Mouse (Mus musculus): ENCODE measurements around the gene Gm10563.
"Not testable (repeated sequence)": the region's sequence is repeated elsewhere in the genome, so short reads cannot be mapped to it uniquely, and the experiment has no call there.

Gene Gm10563

GRCm38 (mm10) chr4:155599901-155600825, 45.0 kb downstream of the Gm10563 start:
- DNase-seq (ENCODE audit: extremely low read depth, low read depth): no peak

- DNase-seq (ENCODE audit: extremely low read depth, low read depth): no peak
Measured at GRCm38 (mm10) chr4:155598536-155598935, 46.7 kb downstream of the Gm10563 start.

- peak; percentile 66 for DNase-seq (ENCODE audit: extremely low read depth, low read depth)
Measured at GRCm38 (mm10) chr4:155596606-155597005, 48.6 kb downstream of the Gm10563 start.

- DNase-seq (ENCODE audit: extremely low read depth, low read depth): no peak
Measured at GRCm38 (mm10) chr4:155595777-155596176, 49.4 kb downstream of the Gm10563 start.

GRCm38 (mm10) chr4:155593780-155594179, 51.4 kb downstream of the Gm10563 start:
- DNase-seq (ENCODE audit: extremely low read depth, low read depth): no peak

GRCm38 (mm10) chr4:155591012-155591719, 54.0 kb downstream of the Gm10563 start:
- DNase-seq (ENCODE audit: extremely low read depth, low read depth): no peak

GRCm38 (mm10) chr4:155589356-155589755, 55.9 kb downstream of the Gm10563 start:
- no peak for DNase-seq (ENCODE audit: extremely low read depth, low read depth)

GRCm38 (mm10) chr4:155582279-155582905, 62.8 kb downstream of the Gm10563 start:
- DNase-seq (ENCODE audit: extremely low read depth, low read depth): no peak

- DNase-seq (ENCODE audit: extremely low read depth, low read depth): no peak
Measured at GRCm38 (mm10) chr4:155580420-155580819, 64.8 kb downstream of the Gm10563 start.

- DNase-seq (ENCODE audit: extremely low read depth, low read depth): no peak
Measured at GRCm38 (mm10) chr4:155578336-155579125, 66.7 kb downstream of the Gm10563 start.

- DNase-seq (ENCODE audit: extremely low read depth, low read depth): no peak
Measured at GRCm38 (mm10) chr4:155577741-155578140, 67.5 kb downstream of the Gm10563 start.

GRCm38 (mm10) chr4:155577132-155577531, 68.1 kb downstream of the Gm10563 start:
- no peak for DNase-seq (ENCODE audit: extremely low read depth, low read depth)

GRCm38 (mm10) chr4:155575521-155575920, 69.7 kb downstream of the Gm10563 start:
- no peak for DNase-seq (ENCODE audit: extremely low read depth, low read depth)

- DNase-seq (ENCODE audit: extremely low read depth, low read depth): no peak
Measured at GRCm38 (mm10) chr4:155574931-155575330, 70.3 kb downstream of the Gm10563 start.

- DNase-seq (ENCODE audit: extremely low read depth, low read depth): no peak
Measured at GRCm38 (mm10) chr4:155573876-155574275, 71.3 kb downstream of the Gm10563 start.

GRCm38 (mm10) chr4:155573155-155573554, 72.1 kb downstream of the Gm10563 start:
- no peak for DNase-seq (ENCODE audit: extremely low read depth, low read depth)

GRCm38 (mm10) chr4:155571442-155571841, 73.8 kb downstream of the Gm10563 start:
- peak; percentile 50 for DNase-seq (ENCODE audit: extremely low read depth, low read depth)

GRCm38 (mm10) chr4:155570315-155570714, 74.9 kb downstream of the Gm10563 start:
- not testable (repeated sequence) for DNase-seq (ENCODE audit: extremely low read depth, low read depth)

- no peak for DNase-seq (ENCODE audit: extremely low read depth, low read depth)
Measured at GRCm38 (mm10) chr4:155569818-155570217, 75.4 kb downstream of the Gm10563 start.

GRCm38 (mm10) chr4:155568632-155569370, 76.4 kb downstream of the Gm10563 start:
- no peak for DNase-seq (ENCODE audit: extremely low read depth, low read depth)

All from MEL-GATA-1-ER (cell line).